Mouse (Mus musculus) ES-E14 (cell line): Measurements from ENCODE around the gene Kif26a. TPM values are rescaled to one million over a fixed set of nuclear protein-coding genes. Genes with fewer than 3 reads are reported as not detected.

Experiments
- DNase-seq: peaks from one replicate; pipeline ENCODE4 v3.0.0-alpha.2; 2013; ENCODE audit warnings: low read depth, low spot score
- H3K27ac ChIP-seq: 2 replicates; pipeline ENCODE4 v1.5.1; 2012; ENCODE audit warnings: low read depth, mild to moderate bottlenecking, low read length, moderate library complexity, mixed read lengths; ENCODE audit not compliant: poor library complexity, insufficient read depth, severe bottlenecking
- H3K36me3 ChIP-seq: 2 replicates; pipeline ENCODE4 v1.6.1; 2012; ENCODE audit warnings: mild to moderate bottlenecking, low read length, moderate library complexity, mixed read lengths; ENCODE audit not compliant: control insufficient read depth, poor library complexity, insufficient read depth, severe bottlenecking
- H3K4me1 ChIP-seq, 2 experiments: fragments of 150-350 bp in 1 of 2; sonication (generic) in 1 of 2; 2 replicates each; pipeline ENCODE4 v1.6.1; 2012; ENCODE audit warnings: low read length in 2 of 2, mild to moderate bottlenecking in 1 of 2, mixed read lengths in 1 of 2; ENCODE audit not compliant: control insufficient read depth in 2 of 2, insufficient read depth in 2 of 2, poor library complexity in 1 of 2
- H3K4me3 ChIP-seq, 2 experiments: fragments of 150-350 bp in 1 of 2; sonication (generic) in 1 of 2; 2 replicates each; pipeline ENCODE4 v1.5.1; 2012; ENCODE audit warnings: low read length in 2 of 2, low read depth in 1 of 2, mild to moderate bottlenecking in 1 of 2, mixed read lengths in 1 of 2; ENCODE audit not compliant: insufficient read depth in 1 of 2, poor library complexity in 1 of 2, severe bottlenecking in 1 of 2
- H3K9ac ChIP-seq: 2 replicates; pipeline ENCODE4 v1.6.1; 2012; ENCODE audit warnings: low read depth, mild to moderate bottlenecking, low read length, mixed read lengths; ENCODE audit not compliant: poor library complexity, insufficient read depth, severe bottlenecking
- H3K9me3 ChIP-seq: fragments of 150-350 bp; sonication (generic); 2 replicates; pipeline ENCODE4 v1.6.1; 2012; ENCODE audit warnings: low read depth, mild to moderate bottlenecking, low read length; ENCODE audit not compliant: control insufficient read depth, insufficient read depth
- CHD2 ChIP-seq: IDR thresholded peaks from 2 replicates; pipeline ENCODE4 v1.6.1; 2014; ENCODE audit warnings: mild to moderate bottlenecking, low read depth, low read length, inconsistent platforms
- HCFC1 ChIP-seq: IDR thresholded peaks from 2 replicates; pipeline ENCODE4 v1.6.1; 2012; ENCODE audit warnings: low read length, inconsistent platforms, borderline replicate concordance; ENCODE audit not compliant: insufficient read depth
- MAFK ChIP-seq: IDR thresholded peaks from 2 replicates; pipeline ENCODE4 v1.6.1; 2014; ENCODE audit warnings: mild to moderate bottlenecking, low read depth, low read length, inconsistent platforms; ENCODE audit not compliant: insufficient read depth
- ZC3H11A ChIP-seq: IDR thresholded peaks from 2 replicates; pipeline ENCODE4 v1.6.1; 2012; ENCODE audit warnings: low read depth, mild to moderate bottlenecking, inconsistent platforms, low read length, borderline replicate concordance
- ZNF384 ChIP-seq: IDR thresholded peaks from 2 replicates; pipeline ENCODE4 v1.6.1; 2012; ENCODE audit warnings: low read depth, low read length, inconsistent platforms
- in situ Hi-C, 2 experiments: fragments of 600-800 bp; cut with MboI; formaldehyde crosslinking; loops; one replicate each; pipeline ENCODE4 v1.15.1; 2025; ENCODE audit warnings: low sequenced_read_pairs in 2 of 2, inconsistent platforms in 1 of 2; ENCODE audit not compliant: unreplicated experiment in 2 of 2
- total RNA-seq: library from RNA; depleted of rRNA; stranded (reverse); fragments of 300-350 nt; gene quantifications from 2 replicates; pipeline ENCODE4 v1.2.3, GENCODE M21; 2012

The Kif26a gene
- total RNA-seq, 1 experiment = 6.1 TPM

- no peaks in the 10 kb centered on the region for H3K9me3 ChIP-seq
- in situ Hi-C loops = loop anchor here (10.0 to 25.0 kb wide), 2 partner anchors 397 to 404 kb away; no protein-coding TSS in a partner anchor
- peaks cover 0 to 2% of the 10 kb centered on the region in 2 experiments; a peak in 1 of 4 replicates for H3K4me1 ChIP-seq
- H3K4me3 ChIP-seq = no peak overlapping the region
- H3K9ac ChIP-seq = no peak overlapping the region
- no peak for TF ChIP-seq ZC3H11A
- no peak for TF ChIP-seq MAFK
- TF ChIP-seq HCFC1 = no peak
- TF ChIP-seq ZNF384 = no peak
- DNase-seq = no peak
- H3K27ac ChIP-seq = no peak overlapping the region
- H3K36me3 ChIP-seq = no peaks in the 10 kb centered on the region
Observed at GRCm38 (mm10) chr12:112140745-112141144, 5.3 kb upstream of the Kif26a start.

GRCm38 (mm10) chr12:112141300-112141699 lies 4.7 kb upstream of the Kif26a start:
- no peak overlapping the region for H3K9ac ChIP-seq
- H3K27ac ChIP-seq = no peak overlapping the region
- H3K9me3 ChIP-seq = no peaks in the 10 kb centered on the region
- no peak overlapping the region for H3K4me3 ChIP-seq
- DNase-seq = peak; percentile 70
- H3K36me3 ChIP-seq = no peaks in the 10 kb centered on the region
- H3K4me1 ChIP-seq = peaks cover 0 to 2% of the 10 kb centered on the region in 2 experiments; a peak in 1 of 4 replicates
- TF ChIP-seq ZNF384 = no peak
- no peak for TF ChIP-seq MAFK
- no peak for TF ChIP-seq ZC3H11A
- TF ChIP-seq HCFC1 = no peak
- no peak for TF ChIP-seq CHD2
- in situ Hi-C loops = loop anchor here (10.0 to 25.0 kb wide), 2 partner anchors 396 to 404 kb away; no protein-coding TSS in a partner anchor

- peak overlapping the region; percentile 45 to 59 for H3K4me3 ChIP-seq
- no peak overlapping the region for H3K9ac ChIP-seq
- no peaks in the 10 kb centered on the region for H3K9me3 ChIP-seq
- TF ChIP-seq HCFC1 = no peak
- no peak for TF ChIP-seq ZC3H11A
- no peak for TF ChIP-seq ZNF384
- TF ChIP-seq MAFK = no peak
- no peak for TF ChIP-seq CHD2
- H3K36me3 ChIP-seq = no peaks in the 10 kb centered on the region
- DNase-seq = peak; percentile 57
- in situ Hi-C loops = loop anchor here (10.0 to 25.0 kb wide), 2 partner anchors 394 to 402 kb away; no protein-coding TSS in a partner anchor
- peaks cover 3 to 14% of the 10 kb centered on the region in 2 experiments; a peak in 2 of 4 replicates for H3K4me1 ChIP-seq
- H3K27ac ChIP-seq = no peak overlapping the region
Observed at GRCm38 (mm10) chr12:112143116-112143832, 2.7 kb upstream of the Kif26a start.

- no peaks in the 10 kb centered on the region for H3K9me3 ChIP-seq
- H3K27ac ChIP-seq = no peak overlapping the region
- in situ Hi-C loops = loop anchor here (10.0 to 25.0 kb wide), 2 partner anchors 393 to 401 kb away; no protein-coding TSS in a partner anchor
- H3K36me3 ChIP-seq = no peaks in the 10 kb centered on the region
- TF ChIP-seq ZNF384 = no peak
- TF ChIP-seq ZC3H11A = no peak
- no peak for TF ChIP-seq HCFC1
- TF ChIP-seq MAFK = no peak
- TF ChIP-seq CHD2 = no peak
- H3K4me3 ChIP-seq = peak overlapping the region; percentile 59 to 62
- peaks cover 3 to 16% of the 10 kb centered on the region in 2 experiments; a peak in 2 of 4 replicates for H3K4me1 ChIP-seq
- 0 out of 2 replicates have a peak overlapping the region, but pooled peaks have one; percentile 9 for H3K9ac ChIP-seq
- DNase-seq = no peak
Observed at GRCm38 (mm10) chr12:112143833-112144201, 2.2 kb upstream of the Kif26a start.
